Mouse (Mus musculus): Measurements from ENCODE around the gene Rnf215. TPM values are rescaled to one million over a fixed set of nuclear protein-coding genes. Genes with fewer than 3 reads are reported as not detected.

The Rnf215 gene
- polyA plus RNA-seq (2017; shearing (Covaris generic)): 11.4 TPM

DNA sequence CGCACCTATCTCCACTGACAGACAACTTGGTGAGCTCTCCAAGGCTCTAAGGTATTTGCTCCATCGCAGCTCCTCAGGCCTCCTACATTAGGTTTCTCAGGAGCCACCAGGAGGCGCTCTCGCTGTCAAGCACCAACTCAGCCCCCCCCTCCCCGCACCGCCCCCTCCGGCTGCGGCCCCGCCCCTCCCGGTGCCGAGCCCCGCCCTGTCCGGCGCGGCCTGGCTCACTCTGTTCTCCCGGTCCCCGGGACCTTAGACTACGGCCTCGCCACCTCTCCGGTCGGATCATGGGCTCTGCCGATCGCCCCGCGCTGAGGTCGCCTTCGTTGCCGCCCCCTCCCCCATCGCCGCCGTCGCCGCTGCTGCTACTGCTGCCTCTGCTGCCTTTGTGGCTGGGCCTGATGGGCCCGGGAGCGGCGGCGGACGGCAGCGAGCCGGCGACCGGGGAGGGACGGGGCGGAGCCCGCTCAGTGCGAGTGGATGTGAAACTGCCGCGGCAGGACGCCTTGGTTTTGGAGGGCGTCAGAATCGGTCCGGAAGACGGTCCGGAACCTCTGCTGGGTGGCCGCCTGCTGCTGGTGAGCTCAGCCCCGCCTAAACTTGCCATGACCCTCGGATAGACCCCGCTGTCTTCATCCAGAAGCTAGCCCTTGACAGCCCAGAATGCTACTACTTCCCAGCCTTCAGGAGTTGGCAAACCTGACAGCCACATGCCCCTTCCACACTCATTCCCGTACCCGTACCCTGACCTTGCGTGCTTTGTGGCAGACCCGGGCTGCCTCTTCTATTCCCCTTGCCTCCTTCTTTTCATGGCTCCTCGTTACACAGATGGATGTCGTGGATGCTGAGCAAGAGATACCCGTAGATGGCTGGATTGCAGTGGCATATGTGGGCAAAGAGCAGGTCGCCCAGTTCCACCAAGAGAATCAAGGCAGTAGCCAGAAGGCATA, at the start of gene Rnf215:
TSS of gene Rnf215 (plus strand) at position 217 of the 950 bp plus-strand sequence.

GRCm38 (mm10) chr11:4095171-4096053, 39.6 kb upstream of the Rnf215 start, which contains the start of gene Mtfp1:
TSS of gene Mtfp1 (minus strand) at chr11:4095445.

GRCm38 (mm10) chr11:4122742-4123579, 12.0 kb upstream of the Rnf215 start, which contains the start of gene Sec14l2:
TSS of gene Sec14l2 (minus strand) at chr11:4123415.

DNA sequence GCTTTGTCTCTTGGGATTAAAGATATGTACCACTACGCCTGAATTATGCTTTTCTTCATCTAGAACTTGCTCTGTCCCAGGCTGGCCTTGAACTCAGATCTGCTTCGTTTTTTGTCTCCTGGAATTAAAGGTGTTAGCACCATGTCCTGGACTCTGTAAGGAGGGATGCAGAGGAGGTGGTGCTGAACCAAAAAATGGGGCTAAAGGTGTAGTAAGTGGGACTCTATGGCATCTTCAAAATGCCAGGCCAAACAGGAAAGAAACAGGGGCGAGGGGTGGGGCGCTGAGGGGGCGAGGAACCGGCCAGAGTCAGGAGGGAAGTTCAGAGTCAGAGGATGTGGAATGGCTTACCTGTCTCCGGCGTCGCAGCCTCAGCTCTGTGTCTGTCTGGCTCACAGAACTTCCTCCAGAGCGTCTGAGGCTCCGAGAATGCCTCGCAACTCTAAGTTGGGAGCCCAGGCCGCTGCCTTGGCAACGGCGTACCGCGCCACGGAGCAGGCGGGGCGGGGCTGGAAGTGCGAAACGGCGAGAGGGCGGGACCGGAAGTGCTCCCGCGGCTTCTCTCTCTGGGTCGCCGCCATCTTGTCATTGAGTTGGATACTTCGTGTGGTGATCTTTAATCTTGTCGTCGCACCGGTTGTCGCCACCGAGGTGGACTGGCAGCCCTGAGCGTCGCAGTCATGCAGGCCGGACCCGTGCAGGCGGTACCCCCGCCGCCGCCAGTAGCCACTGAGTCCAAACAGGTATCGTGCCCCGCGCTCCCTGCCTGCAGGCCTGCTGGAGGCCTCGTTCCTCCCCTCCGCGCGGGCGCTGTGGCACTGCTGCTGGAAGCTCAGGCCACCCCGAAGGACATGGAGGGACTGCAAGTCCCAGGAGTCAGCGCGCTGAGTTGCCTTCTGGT, 25.1 kb downstream of the Rnf215 start, which contains the start of the genes Ccdc157 and Sf3a1:
TSS of gene Ccdc157 (minus strand) at position 486 of the 901 bp plus-strand sequence.
TSS of gene Sf3a1 (plus strand) at position 543 of the 901 bp plus-strand sequence.

DNA sequence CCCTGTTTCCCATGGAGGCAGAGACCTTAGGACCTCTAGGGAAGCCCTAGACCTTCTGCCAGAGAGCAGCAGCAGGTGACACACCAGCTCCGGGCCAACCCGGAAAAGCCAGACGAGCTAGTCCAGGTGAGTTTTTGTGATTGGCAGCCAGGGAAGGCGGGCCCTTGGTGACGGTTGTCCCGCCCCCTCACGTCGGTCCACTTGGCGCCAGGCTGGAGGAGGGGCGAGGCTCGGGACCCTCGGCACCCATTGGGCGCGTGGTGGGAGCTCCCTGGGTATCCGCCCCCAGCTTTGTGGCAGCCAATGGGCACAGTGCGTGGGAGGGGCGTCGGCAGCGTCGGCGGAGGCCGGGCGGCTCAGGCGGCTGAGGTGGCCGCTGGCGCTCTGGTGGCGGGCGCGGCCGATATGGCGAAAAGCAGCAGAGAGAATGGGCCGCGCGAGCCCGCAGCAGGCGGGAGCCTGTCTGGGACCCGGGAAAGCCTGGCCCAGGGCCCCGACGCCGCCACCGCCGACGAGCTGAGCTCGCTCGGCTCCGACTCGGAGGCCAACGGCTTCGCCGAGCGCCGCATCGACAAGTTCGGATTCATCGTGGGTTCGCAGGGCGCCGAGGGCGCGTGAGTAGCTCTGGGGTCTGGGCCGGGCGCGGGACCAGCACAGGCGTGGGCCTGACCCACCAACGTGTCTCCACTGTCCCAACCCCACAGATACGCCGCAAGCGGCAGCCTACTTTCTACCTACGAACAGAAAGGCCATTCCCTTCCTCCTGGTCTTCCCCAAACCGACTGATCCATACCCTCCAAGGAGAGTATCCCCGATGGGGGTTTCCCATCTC, 51.7 kb downstream of the Rnf215 start, which contains the start of gene Tbc1d10a:
TSS of gene Tbc1d10a (plus strand) at position 304 of the 832 bp plus-strand sequence.

Other genes starting within 250 kb of the Rnf215 start
- gene 4921536K21Rik, start 240.1 kb upstream of the Rnf215 start, polyA plus RNA-seq (2017; shearing (Covaris generic)): not detected
- 0.27 TPM for gene Dusp18, start 240.0 kb upstream of the Rnf215 start, polyA plus RNA-seq (2017; shearing (Covaris generic))
- gene Slc35e4, start 220.5 kb upstream of the Rnf215 start, polyA plus RNA-seq (2017; shearing (Covaris generic)): 2.0 TPM
- gene Tcn2, start 203.0 kb upstream of the Rnf215 start, polyA plus RNA-seq (2017; shearing (Covaris generic)): 37.6 TPM
- gene Pes1, start 171.2 kb upstream of the Rnf215 start, polyA plus RNA-seq (2017; shearing (Covaris generic)): 104 TPM
- gene 4930556J24Rik, start 158.4 kb upstream of the Rnf215 start, polyA plus RNA-seq (2017; shearing (Covaris generic)): not detected
- gene Gal3st1, start 151.6 kb upstream of the Rnf215 start, polyA plus RNA-seq (2017; shearing (Covaris generic)): not detected
- gene Sec14l4, start 103.7 kb upstream of the Rnf215 start, polyA plus RNA-seq (2017; shearing (Covaris generic)): not detected
- gene Sec14l3, start 70.4 kb upstream of the Rnf215 start, polyA plus RNA-seq (2017; shearing (Covaris generic)): not detected
- gene Mtfp1, start 39.8 kb upstream of the Rnf215 start, polyA plus RNA-seq (2017; shearing (Covaris generic)): 3.3 TPM
- 0.72 TPM for gene Sec14l2, start 11.8 kb upstream of the Rnf215 start, polyA plus RNA-seq (2017; shearing (Covaris generic))
- gene Ccdc157, start 25.1 kb downstream of the Rnf215 start, polyA plus RNA-seq (2017; shearing (Covaris generic)): 3.8 TPM
- 85.5 TPM for gene Sf3a1, start 25.1 kb downstream of the Rnf215 start, polyA plus RNA-seq (2017; shearing (Covaris generic))
- gene Tbc1d10a, start 51.6 kb downstream of the Rnf215 start, polyA plus RNA-seq (2017; shearing (Covaris generic)): 20.9 TPM
- gene Castor1, start 83.0 kb downstream of the Rnf215 start, polyA plus RNA-seq (2017; shearing (Covaris generic)): 58.7 TPM
- gene Osm, start 101.2 kb downstream of the Rnf215 start, polyA plus RNA-seq (2017; shearing (Covaris generic)): 34.3 TPM
- 3.6 TPM for gene Lif, start 122.4 kb downstream of the Rnf215 start, polyA plus RNA-seq (2017; shearing (Covaris generic))

Data from CD4-positive, CD25-positive, alpha-beta regulatory T cell, adult 9 weeks (primary cell).